Mouse (Mus musculus): ENCODE measurements around the gene Ooep. TPM values are rescaled to one million over a fixed set of nuclear protein-coding genes. Genes with fewer than 3 reads are reported as not detected.

The Ooep gene
- total RNA-seq, 4 experiments from 2014 or later = not detected

Other genes starting within 250 kb of the Ooep start
- gene Gsta4, start 196.0 kb downstream of the Ooep start, total RNA-seq (2022) = 10 to 100 TPM; 13.0 to 20.3 (median 17.8) TPM
- not detected for gene Gsta1, start 148.1 kb downstream of the Ooep start, total RNA-seq (2022)
- not detected for gene Gm3776, start 121.6 kb downstream of the Ooep start, total RNA-seq (2022)
- under 1 TPM in 1 of 4 experiments, not detected in 3; 0.65 TPM for gene Gm10639, start 88.8 kb downstream of the Ooep start, total RNA-seq (2022)
- not detected for gene Omt2a, start 63.9 kb downstream of the Ooep start, total RNA-seq (2022)
- not detected for gene Omt2b, start 51.1 kb downstream of the Ooep start, total RNA-seq (2022)
- gene Gsta2, start 22.9 kb downstream of the Ooep start, total RNA-seq (2022) = not detected
- gene Dppa5a, start 10.5 kb downstream of the Ooep start, total RNA-seq (2022) = not detected
- gene Ddx43, start 17.1 kb upstream of the Ooep start, total RNA-seq (2022) = not detected
- under 1 TPM in 3 of 4 experiments, not detected in 1; 0.11 to 0.17 (median 0.16) TPM for gene Cgas, start 64.5 kb upstream of the Ooep start, total RNA-seq (2022)
- gene Mto1, start 69.5 kb upstream of the Ooep start, total RNA-seq (2022) = 10 to 100 TPM; 16.4 to 19.4 (median 18.0) TPM
- not detected for gene Gm17324, start 70.1 kb upstream of the Ooep start, total RNA-seq (2022)
- 100 to 1,000 TPM; 235 to 456 (median 334) TPM for gene Eef1a1, start 110.4 kb upstream of the Ooep start, total RNA-seq (2022)
- gene Slc17a5, start 209.3 kb upstream of the Ooep start, total RNA-seq (2022) = 1 to 10 TPM; 2.2 to 2.8 (median 2.7) TPM
- under 1 TPM; 0.19 to 0.63 (median 0.26) TPM for gene Cd109, start 236.8 kb upstream of the Ooep start, total RNA-seq (2022)

Measured in gastrocnemius, adult 8-10 months (tissue).